Mouse (Mus musculus): ENCODE data around the gene Dnm3. TPM values are rescaled to one million over a fixed set of nuclear protein-coding genes. Genes with fewer than 3 reads are reported as not detected.

The Dnm3 gene
- polyA plus RNA-seq, 1 experiment from 2014 or later, result 8.0 TPM

DNA sequence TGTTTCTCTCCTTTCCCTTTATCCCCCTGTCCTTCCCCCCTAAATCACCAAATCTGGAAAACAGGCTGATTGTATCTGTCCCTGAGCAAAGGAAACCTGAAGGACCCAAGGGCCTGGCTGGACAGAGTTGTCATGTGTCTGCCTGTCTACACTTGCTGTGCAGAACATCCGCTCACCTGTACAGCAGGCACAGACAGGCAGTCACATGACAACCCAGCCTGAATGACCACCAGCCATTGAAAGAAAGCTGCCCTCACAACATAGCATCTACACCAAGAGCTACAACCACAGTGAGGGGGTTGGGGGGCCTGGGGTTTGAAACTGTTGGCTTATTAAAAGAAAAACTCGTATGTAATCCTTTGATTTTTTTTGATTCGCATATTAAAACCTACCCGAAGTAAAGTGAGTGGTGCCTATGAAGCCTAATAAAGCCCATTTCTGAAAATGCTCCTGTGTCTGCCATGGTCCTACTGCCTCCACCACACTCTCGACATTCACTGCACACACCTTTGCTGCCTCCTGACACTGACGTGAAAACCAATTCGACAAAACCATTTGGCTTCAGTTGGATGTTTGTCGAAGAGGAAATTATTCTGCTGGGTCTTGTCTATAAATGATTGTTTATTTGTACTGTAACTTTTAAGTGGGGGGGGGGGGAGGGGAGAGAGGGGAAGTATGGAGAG, 254.4 kb downstream of the Dnm3 start:
- peak; percentile 36 for DNase-seq (ENCODE audit: low spot score)

GRCm38 (mm10) chr1:162222353-162222752, 255.5 kb downstream of the Dnm3 start:
- Histone ChIP-seq H3K4me1 (peaks cover 17% of the 10 kb centered on the region), H3K9me3 (no peaks in the 10 kb centered on the region), H3K27ac (replicated peaks) (peak overlapping the region; percentile 96; the same call in 1 of the 2 replicates), H3K27me3 (replicated peaks; ENCODE audit: low read depth, poor library complexity, severe bottlenecking) (0 out of 2 replicates have a peak, but pooled peaks cover 4% of the 10 kb centered on the region), H3K36me3 (replicated peaks) (peaks cover 15% of the 10 kb centered on the region), H3K4me3 (peak overlapping the region; percentile 74)
- no peak for DNase-seq (ENCODE audit: low spot score)

More for the DNA sequence above, 254.4 kb downstream of the Dnm3 start:
- peaks cover 15% of the 10 kb centered on the region for H3K36me3 ChIP-seq (replicated peaks)
- no peaks in the 10 kb centered on the region for H3K27me3 ChIP-seq (replicated peaks; ENCODE audit: low read depth, poor library complexity, severe bottlenecking)
- H3K27ac ChIP-seq (replicated peaks), result peak overlapping the region; percentile 96
- 72% methylated on average over 8 of the region's 8 CpGs for WGBS
- H3K4me1 ChIP-seq, result peaks cover 12% of the 10 kb centered on the region
- peak overlapping the region; percentile 74; the same call in 1 of the 2 replicates for H3K4me3 ChIP-seq
- no peaks in the 10 kb centered on the region for H3K9me3 ChIP-seq

GRCm38 (mm10) chr1:162221801-162222301, 256.0 kb downstream of the Dnm3 start:
- DNase-seq (ENCODE audit: low spot score), result no peak
- Histone ChIP-seq H3K27ac (replicated peaks) (peak overlapping the region; percentile 96), H3K4me3 (peak overlapping the region; percentile 74), H3K4me1 (peaks cover 19% of the 10 kb centered on the region), H3K9me3 (no peaks in the 10 kb centered on the region), H3K36me3 (replicated peaks) (peaks cover 15% of the 10 kb centered on the region), H3K27me3 (replicated peaks; ENCODE audit: low read depth, poor library complexity, severe bottlenecking) (0 out of 2 replicates have a peak, but pooled peaks cover 4% of the 10 kb centered on the region)
- WGBS, result 56% methylated on average over 4 of the region's 4 CpGs

- H3K27me3 ChIP-seq (replicated peaks; ENCODE audit: low read depth, poor library complexity, severe bottlenecking), result 0 out of 2 replicates have a peak, but pooled peaks cover 4% of the 10 kb centered on the region
These were observed 256.9 kb downstream of the Dnm3 start for GRCm38 (mm10) chr1:162220891-162221290.

GRCm38 (mm10) chr1:162219781-162220180, 258.1 kb downstream of the Dnm3 start:
- DNase-seq (ENCODE audit: low spot score), result no peak
- peaks cover 34% of the 10 kb centered on the region for H3K4me1 ChIP-seq
- H3K27ac ChIP-seq (replicated peaks), result peak overlapping the region; percentile 96
- WGBS, result 49% methylated on average over 1 of the region's 1 CpGs
- H3K9me3 ChIP-seq, result no peaks in the 10 kb centered on the region
- peaks cover 15% of the 10 kb centered on the region for H3K36me3 ChIP-seq (replicated peaks)
- H3K4me3 ChIP-seq, result peak overlapping the region; percentile 74
- 0 out of 2 replicates have a peak, but pooled peaks cover 4% of the 10 kb centered on the region for H3K27me3 ChIP-seq (replicated peaks; ENCODE audit: low read depth, poor library complexity, severe bottlenecking)

More at GRCm38 (mm10) chr1:162220891-162221290, 256.9 kb downstream of the Dnm3 start:
- H3K36me3 ChIP-seq (replicated peaks), result peaks cover 15% of the 10 kb centered on the region
- peak; percentile 26 for DNase-seq (ENCODE audit: low spot score)
- H3K9me3 ChIP-seq, result no peaks in the 10 kb centered on the region
- peak overlapping the region; percentile 96 for H3K27ac ChIP-seq (replicated peaks)
- H3K4me1 ChIP-seq, result peaks cover 28% of the 10 kb centered on the region
- H3K4me3 ChIP-seq, result peak overlapping the region; percentile 74

GRCm38 (mm10) chr1:162218530-162219180, 259.2 kb downstream of the Dnm3 start:
- 31% methylated on average over 8 of the region's 8 CpGs for WGBS
- peaks cover 15% of the 10 kb centered on the region for H3K36me3 ChIP-seq (replicated peaks)

DNA sequence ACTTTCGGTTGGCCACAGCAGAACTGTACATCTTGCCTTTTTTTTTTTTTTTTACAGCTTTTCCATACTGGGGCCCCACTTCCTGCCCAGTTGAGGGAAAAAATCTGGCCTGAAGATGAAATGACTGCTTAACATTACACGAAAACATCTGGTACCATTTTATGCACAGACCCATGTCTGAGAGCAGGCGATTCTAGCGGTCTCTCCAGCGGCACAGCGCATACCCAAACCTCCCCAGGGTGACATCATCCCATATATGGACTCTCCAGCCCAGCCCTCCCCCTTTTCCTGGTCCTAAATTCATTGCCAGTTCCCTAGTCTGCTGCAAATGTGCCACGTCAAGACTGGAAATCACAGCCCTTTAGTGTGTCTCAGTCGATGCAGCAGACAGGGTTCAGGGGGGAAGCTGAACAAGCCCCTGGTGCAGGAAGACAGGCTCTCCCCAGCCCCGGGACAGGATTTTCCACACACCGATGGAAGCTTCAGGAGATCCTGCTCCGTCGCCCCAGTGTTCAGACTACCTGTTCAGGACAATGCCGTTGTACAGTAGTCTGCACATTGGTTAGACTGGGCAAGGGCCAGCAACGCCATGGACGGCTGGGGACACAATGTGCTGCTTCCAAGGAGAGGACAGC, 260.4 kb downstream of the Dnm3 start:
- H3K27me3 ChIP-seq (replicated peaks; ENCODE audit: low read depth, poor library complexity, severe bottlenecking), result 0 out of 2 replicates have a peak, but pooled peaks cover 4% of the 10 kb centered on the region
- peak overlapping the region; percentile 96 for H3K27ac ChIP-seq (replicated peaks)
- H3K4me3 ChIP-seq, result peak overlapping the region; percentile 74
- WGBS, result 28% methylated on average over 15 of the region's 15 CpGs
- DNase-seq (ENCODE audit: low spot score), result peak; percentile 91
- no peaks in the 10 kb centered on the region for H3K9me3 ChIP-seq
- H3K4me1 ChIP-seq, result peaks cover 39% of the 10 kb centered on the region
- H3K36me3 ChIP-seq (replicated peaks), result peaks cover 8% of the 10 kb centered on the region; the same call in 1 of the 2 replicates

More at GRCm38 (mm10) chr1:162218530-162219180, 259.2 kb downstream of the Dnm3 start:
- peak overlapping the region; percentile 96 for H3K27ac ChIP-seq (replicated peaks)
- peak overlapping the region; percentile 74 for H3K4me3 ChIP-seq
- DNase-seq (ENCODE audit: low spot score), result peak; percentile 18
- no peaks in the 10 kb centered on the region for H3K9me3 ChIP-seq
- H3K4me1 ChIP-seq, result peaks cover 36% of the 10 kb centered on the region
- H3K27me3 ChIP-seq (replicated peaks; ENCODE audit: low read depth, poor library complexity, severe bottlenecking), result 0 out of 2 replicates have a peak, but pooled peaks cover 4% of the 10 kb centered on the region

DNA sequence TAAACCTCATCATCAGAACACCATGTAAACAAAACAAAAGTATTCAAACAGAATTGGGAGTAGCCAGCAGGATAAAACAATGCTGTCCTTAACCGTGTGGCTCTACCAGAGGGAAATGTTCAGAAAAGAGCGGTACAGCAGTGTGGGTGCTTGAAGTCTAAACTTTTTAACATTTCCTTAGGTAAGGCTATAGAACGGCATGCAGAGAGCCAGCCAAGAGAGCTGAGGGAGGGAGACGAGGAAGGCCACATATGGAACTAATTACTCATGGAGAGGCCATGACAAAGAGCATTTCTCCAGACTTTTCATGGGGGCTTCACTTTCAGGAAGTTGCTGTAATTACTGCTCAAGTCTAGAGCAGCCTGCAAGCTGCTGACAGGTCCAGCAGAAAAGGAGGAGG, 261.2 kb downstream of the Dnm3 start:
- peak overlapping the region; percentile 74 for H3K4me3 ChIP-seq
- H3K4me1 ChIP-seq, result peaks cover 41% of the 10 kb centered on the region
- WGBS, result 12% methylated on average over 4 of the region's 4 CpGs
- H3K27me3 ChIP-seq (replicated peaks; ENCODE audit: low read depth, poor library complexity, severe bottlenecking), result 0 out of 2 replicates have a peak, but pooled peaks cover 4% of the 10 kb centered on the region
- DNase-seq (ENCODE audit: low spot score), result peak; percentile 74
- no peaks in the 10 kb centered on the region for H3K9me3 ChIP-seq
- H3K36me3 ChIP-seq (replicated peaks), result peaks cover 8% of the 10 kb centered on the region; the same call in 1 of the 2 replicates
- H3K27ac ChIP-seq (replicated peaks), result peak overlapping the region; percentile 96

- Histone ChIP-seq H3K4me3 (0 out of 2 replicates have a peak overlapping the region, but pooled peaks have one; percentile 17), H3K27me3 (replicated peaks; ENCODE audit: low read depth, poor library complexity, severe bottlenecking) (0 out of 2 replicates have a peak, but pooled peaks cover 4% of the 10 kb centered on the region), H3K36me3 (replicated peaks) (peaks cover 7% of the 10 kb centered on the region; the same call in 1 of the 2 replicates), H3K27ac (replicated peaks) (peak overlapping the region; percentile 96), H3K4me1 (peaks cover 47% of the 10 kb centered on the region), H3K9me3 (no peaks in the 10 kb centered on the region)
- WGBS, result 32% methylated on average over 5 of the region's 5 CpGs
- peak; percentile 33 for DNase-seq (ENCODE audit: low spot score)
These were observed 262.1 kb downstream of the Dnm3 start for GRCm38 (mm10) chr1:162215743-162216142.

DNA sequence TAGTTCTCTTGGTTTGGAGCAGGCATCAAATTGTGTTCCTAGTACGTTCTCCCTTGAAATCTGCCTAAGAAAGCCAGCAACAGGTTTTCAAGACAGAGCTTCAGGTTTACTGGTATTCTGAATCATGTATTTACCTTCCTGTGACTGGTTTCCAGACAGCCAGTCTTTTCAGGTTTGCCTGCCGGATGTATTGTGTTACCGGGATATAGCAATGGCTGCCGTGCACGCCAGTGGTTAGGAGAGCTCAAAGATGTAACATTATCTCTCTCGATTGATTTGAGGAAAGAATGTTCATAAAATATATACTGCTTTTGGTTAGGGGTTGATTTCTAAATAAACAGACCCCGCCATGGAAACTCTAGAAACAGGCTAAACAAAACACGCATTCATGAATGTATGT, 264.8 kb downstream of the Dnm3 start:
- Histone ChIP-seq H3K27me3 (replicated peaks; ENCODE audit: low read depth, poor library complexity, severe bottlenecking) (0 out of 2 replicates have a peak, but pooled peaks cover 4% of the 10 kb centered on the region), H3K4me3 (no peak overlapping the region), H3K27ac (replicated peaks) (0 out of 2 replicates have a peak overlapping the region, but pooled peaks have one; percentile 1), H3K36me3 (replicated peaks) (no peaks in the 10 kb centered on the region), H3K4me1 (peaks cover 74% of the 10 kb centered on the region), H3K9me3 (no peaks in the 10 kb centered on the region)
- 71% methylated on average over 8 of the region's 8 CpGs for WGBS
- DNase-seq (ENCODE audit: low spot score), result no peak

GRCm38 (mm10) chr1:162210529-162210928, 267.3 kb downstream of the Dnm3 start:
- peaks cover 67% of the 10 kb centered on the region for H3K4me1 ChIP-seq
- H3K27me3 ChIP-seq (replicated peaks; ENCODE audit: low read depth, poor library complexity, severe bottlenecking), result no peaks in the 10 kb centered on the region
- H3K27ac ChIP-seq (replicated peaks), result peak overlapping the region; percentile 76; the same call in 1 of the 2 replicates
- DNase-seq (ENCODE audit: low spot score), result no peak
- no peak overlapping the region for H3K4me3 ChIP-seq
- H3K9me3 ChIP-seq, result no peaks in the 10 kb centered on the region
- WGBS, result 50% methylated on average over 2 of the region's 2 CpGs
- H3K36me3 ChIP-seq (replicated peaks), result no peaks in the 10 kb centered on the region

Data from embryonic facial prominence, embryonic 10.5 days (tissue).